Mouse (Mus musculus): Measurements from ENCODE around the gene Ppp1r14b.
"Not testable (repeated sequence)": the region's sequence is repeated elsewhere in the genome, so short reads cannot be mapped to it uniquely, and the experiment has no call there.

The Ppp1r14b gene

GRCm38 (mm10) chr19:6973581-6974190, 1.1 kb upstream of the Ppp1r14b start:
- CTCF ChIA-PET: interaction anchor here (0.6 to 1.1 kb wide), 3 partner anchors 49 to 676 kb away, joined by 3 to 5 read pairs (median 5); no protein-coding TSS in a partner anchor

- CTCF ChIA-PET: interaction anchor here (1.1 kb wide), 1 partner anchor 24 kb away, joined by 3 read pairs; no protein-coding TSS in a partner anchor
Measured at GRCm38 (mm10) chr19:6975537-6976521, 1.1 kb downstream of the Ppp1r14b start, which contains the start of gene Plcb3. Plcb3 (minus strand) TSS chr19:6976470.

- CTCF ChIA-PET: interaction anchor here (0.6 kb wide), 1 partner anchor 108 kb away, joined by 11 read pairs; no protein-coding TSS in a partner anchor
Measured at GRCm38 (mm10) chr19:6977759-6978638, 3.2 kb downstream of the Ppp1r14b start.

GRCm38 (mm10) chr19:6978639-6978974, 3.8 kb downstream of the Ppp1r14b start:
- CTCF ChIA-PET: interaction anchor here (0.6 kb wide), 1 partner anchor 109 kb away, joined by 11 read pairs; no protein-coding TSS in a partner anchor

- CTCF ChIA-PET: interaction anchor here (0.9 kb wide), 1 partner anchor 38 kb away, joined by 3 read pairs; no protein-coding TSS in a partner anchor
Measured at GRCm38 (mm10) chr19:6979001-6979479, 4.3 kb downstream of the Ppp1r14b start.

- CTCF ChIA-PET: interaction anchor here (0.8 to 0.9 kb wide), 2 partner anchors 8 to 38 kb away, joined by 3 read pairs; partner anchors contain the start of gene Vegfb
Measured at GRCm38 (mm10) chr19:6979486-6980380, 5.0 kb downstream of the Ppp1r14b start.

- CTCF ChIA-PET: interaction anchor here (0.8 kb wide), 1 partner anchor 7 kb away, joined by 3 read pairs; the partner anchor contains the start of gene Vegfb
Measured at GRCm38 (mm10) chr19:6980381-6981093, 5.8 kb downstream of the Ppp1r14b start, which contains the start of gene Fkbp2. Fkbp2 (minus strand) TSS chr19:6980501.

GRCm38 (mm10) chr19:6981465-6981864, 6.7 kb downstream of the Ppp1r14b start:
- CTCF ChIA-PET: no interaction called here

- CTCF ChIA-PET: no interaction called here
Measured at GRCm38 (mm10) chr19:6983621-6984020, 8.9 kb downstream of the Ppp1r14b start.

- CTCF ChIA-PET: interaction anchor here (1.2 kb wide), 1 partner anchor 9 kb away, joined by 4 read pairs; no protein-coding TSS in a partner anchor
Measured at GRCm38 (mm10) chr19:6985300-6985699, 10.5 kb downstream of the Ppp1r14b start.

- CTCF ChIA-PET: no interaction called here
Measured at GRCm38 (mm10) chr19:6985951-6986708, 11.4 kb downstream of the Ppp1r14b start.

- CTCF ChIA-PET: interaction anchor here (0.7 kb wide), 2 partner anchors 7 to 10 kb away, joined by 3 read pairs; no protein-coding TSS in a partner anchor
Measured at GRCm38 (mm10) chr19:6987061-6987903, 12.5 kb downstream of the Ppp1r14b start, which contains the start of gene Vegfb. Vegfb (minus strand) TSS chr19:6987651.

- CTCF ChIA-PET: interaction anchor here (0.7 kb wide), 2 partner anchors 8 to 11 kb away, joined by 3 read pairs; no protein-coding TSS in a partner anchor
Measured at GRCm38 (mm10) chr19:6987904-6988285, 13.1 kb downstream of the Ppp1r14b start.

GRCm38 (mm10) chr19:6989251-6989650, 14.5 kb downstream of the Ppp1r14b start:
- CTCF ChIA-PET: interaction anchor here (0.6 kb wide), 2 partner anchors 8 to 356 kb away, joined by 3 to 4 read pairs; no protein-coding TSS in a partner anchor

GRCm38 (mm10) chr19:6990712-6991111, 15.9 kb downstream of the Ppp1r14b start:
- CTCF ChIA-PET: no interaction called here

GRCm38 (mm10) chr19:6991166-6991565, 16.4 kb downstream of the Ppp1r14b start:
- CTCF ChIA-PET: not testable (repeated sequence)

All from spleen, embryonic (tissue).